Mouse (Mus musculus) layer of hippocampus, adult 8-10 months (tissue): ENCODE measurements at regions not wholly inside any gene's neighbourhood (a gene's known extent, or its start where the extent isn't known, plus 50 kb on each side); places are given as distances from the start of the nearest gene placed in this dataset.
"Not testable (repeated sequence)": the region's sequence is repeated elsewhere in the genome, so short reads cannot be mapped to it uniquely, and the experiment has no call there.

Experiments used
- DNase-seq, 2 experiments: peaks; one replicate each; pipeline ENCODE4 v3.0.0; 2022; ENCODE audit warnings: low spot score in 2 of 2

- DNase-seq, result no peak
Observed at GRCm38 (mm10) chr6:140816359-140816758, 87.3 kb downstream of the Gm11077 start.

GRCm38 (mm10) chr6:140816831-140817230 is 87.7 kb downstream of the Gm11077 start:
- no peak for DNase-seq

GRCm38 (mm10) chr6:140819451-140819878 is 90.4 kb downstream of the Gm11077 start:
- no peak for DNase-seq

GRCm38 (mm10) chr6:140826522-140826921 is 97.4 kb downstream of the Gm11077 start:
- no peak for DNase-seq

- DNase-seq, result no peak
Observed at GRCm38 (mm10) chr6:140827651-140828050, 98.6 kb downstream of the Gm11077 start.

- no peak for DNase-seq
Observed at GRCm38 (mm10) chr6:140843292-140843991, 114.4 kb downstream of the Gm11077 start.

- no peak for DNase-seq
Observed at GRCm38 (mm10) chr6:140847165-140847564, 118.1 kb downstream of the Gm11077 start.

GRCm38 (mm10) chr6:140852420-140852819 is 123.3 kb downstream of the Gm11077 start:
- DNase-seq, result no peak

- DNase-seq, result peak; percentile 18 to 47
Observed at GRCm38 (mm10) chr6:140853508-140853907, 124.4 kb downstream of the Gm11077 start.

GRCm38 (mm10) chr6:140854691-140855090 is 125.6 kb downstream of the Gm11077 start:
- no peak for DNase-seq

- no peak for DNase-seq
Observed at GRCm38 (mm10) chr6:140856468-140857117, 127.5 kb downstream of the Gm11077 start.

- DNase-seq, result peak; percentile 46 to 54
Observed at GRCm38 (mm10) chr6:140857118-140857746, 128.1 kb downstream of the Gm11077 start.

GRCm38 (mm10) chr6:140869523-140869922 is 140.4 kb downstream of the Gm11077 start:
- DNase-seq, result not testable (repeated sequence)

GRCm38 (mm10) chr6:140874831-140875230 is 145.7 kb downstream of the Gm11077 start:
- DNase-seq, result no peak

GRCm38 (mm10) chr6:140883651-140884050 is 154.6 kb downstream of the Gm11077 start:
- no peak for DNase-seq

GRCm38 (mm10) chr6:140888610-140889009 is 159.5 kb downstream of the Gm11077 start:
- DNase-seq, result no peak

- DNase-seq, result no peak
Observed at GRCm38 (mm10) chr6:140890060-140890459, 161.0 kb downstream of the Gm11077 start.

GRCm38 (mm10) chr6:140890591-140890990 is 161.5 kb downstream of the Gm11077 start:
- DNase-seq, result no peak

- no peak for DNase-seq
Observed at GRCm38 (mm10) chr6:140894467-140894866, 165.4 kb downstream of the Gm11077 start.

GRCm38 (mm10) chr6:140895441-140895840 is 166.4 kb downstream of the Gm11077 start:
- DNase-seq, result no peak

- DNase-seq, result no peak
Observed at GRCm38 (mm10) chr6:140897111-140897510, 168.0 kb downstream of the Gm11077 start.

GRCm38 (mm10) chr6:140924319-140924981 is 195.4 kb downstream of the Gm11077 start:
- peak; percentile 15 to 60 for DNase-seq
